Mouse (Mus musculus) kidney, postnatal 0 days (tissue): ENCODE results near the gene Sipa1l3. TPM values are rescaled to one million over a fixed set of nuclear protein-coding genes. Genes with fewer than 3 reads are reported as not detected.
A peak's percentile ranks its signal among the peaks of the same experiment; 100 is the strongest.

Source experiments
- ATAC-seq: fragments of 200-750 bp; cut with Nextera tagmentation; replicated peaks from 2 replicates; pipeline ENCODE4 v1.8.0; 2017; ENCODE audit warnings: low read depth, moderate number of reproducible peaks, moderate TSS enrichment, moderate library complexity; ENCODE audit not compliant: low FRiP score
- DNase-seq: peaks from one replicate; pipeline ENCODE4 v3.0.0-alpha.2; 2016; ENCODE audit warnings: low spot score
- H3K27ac ChIP-seq: fragments of 300-500 bp; sonication (generic); 2 replicates; pipeline ENCODE4 v1.5.1; 2014; ENCODE audit warnings: mild to moderate bottlenecking
- H3K27me3 ChIP-seq: fragments of 300-500 bp; sonication (generic); 2 replicates; pipeline ENCODE4 v1.6.1; 2014; ENCODE audit warnings: low read length, mixed read lengths; ENCODE audit not compliant: insufficient read depth
- H3K36me3 ChIP-seq: fragments of 300-500 bp; sonication (generic); 2 replicates; pipeline ENCODE4 v1.6.1; 2014; ENCODE audit warnings: low read length, mixed read lengths; ENCODE audit not compliant: insufficient read depth
- H3K4me1 ChIP-seq: fragments of 300-500 bp; sonication (generic); replicated peaks from 2 replicates; pipeline ENCODE4 v1.6.1; 2014; ENCODE audit warnings: antibody characterized with exemption, low read length, mixed read lengths; ENCODE audit not compliant: insufficient read depth
- H3K4me2 ChIP-seq: fragments of 300-500 bp; sonication (generic); 2 replicates; pipeline ENCODE4 v1.6.1; 2014; ENCODE audit warnings: mild to moderate bottlenecking, low read length, moderate library complexity, mixed read lengths
- H3K4me3 ChIP-seq: fragments of 300-500 bp; sonication (generic); replicated peaks from 2 replicates; pipeline ENCODE4 v1.5.1; 2014; ENCODE audit warnings: low read depth, low read length
- H3K9ac ChIP-seq: fragments of 300-500 bp; sonication (generic); 2 replicates; pipeline ENCODE4 v1.6.1; 2014; ENCODE audit warnings: low read depth, low read length
- H3K9me3 ChIP-seq: fragments of 300-500 bp; sonication (generic); replicated peaks from 2 replicates; pipeline ENCODE4 v1.6.1; 2016; ENCODE audit warnings: low read length, inconsistent platforms, mixed read lengths
- CTCF ChIP-seq: IDR thresholded peaks from 2 replicates; pipeline ENCODE4 v1.5.1; 2016; ENCODE audit warnings: antibody characterized with exemption, low read depth, mild to moderate bottlenecking, moderate library complexity
- WGBS: fragments of 180-500 bp; shearing (Covaris S2); extraction: QIAGEN DNeasy Blood & Tissue Kit; methylation state at CpG from one replicate; pipeline ENCODE4 v1.1.7; 2014; 5-methylcytosine and 5-hydroxymethylcytosine counted together
- polyA plus RNA-seq: library from polyadenylated mRNA; unstranded; fragments of >200 nt; fragmentation: Nextera tagmentation; extraction: Ambion mirVana; gene quantifications from 2 replicates; pipeline ENCODE4 v1.2.1, GENCODE M21; 2015

The Sipa1l3 gene
- polyA plus RNA-seq, 1 experiment from 2014 or later = 8.3 TPM

DNA sequence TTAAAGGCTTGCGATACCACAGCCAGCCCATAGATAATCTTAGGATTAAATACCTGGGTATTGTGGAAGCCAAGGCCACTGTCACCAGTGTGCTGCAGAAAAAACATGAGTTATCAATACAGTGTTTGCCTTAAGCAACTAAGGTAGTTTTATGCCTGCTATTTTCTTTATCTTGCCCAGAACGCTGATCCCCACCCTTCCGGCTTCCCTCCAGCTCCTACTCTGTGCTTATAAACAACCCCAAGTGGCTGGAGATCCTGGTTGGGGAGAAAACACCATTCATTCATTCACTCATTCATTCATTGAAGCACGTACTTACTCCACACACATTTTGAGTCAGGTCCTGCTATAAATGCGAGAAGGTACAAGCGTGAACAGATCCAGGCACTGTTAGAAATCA is 233.9 kb downstream of the Sipa1l3 start:
- Histone ChIP-seq H3K36me3 (no peaks in the 10 kb centered on the region), H3K27ac (no peak overlapping the region), H3K9me3 (no peaks in the 10 kb centered on the region), H3K27me3 (no peaks in the 10 kb centered on the region; the same call in 1 of the 2 replicates), H3K4me2 (no peak overlapping the region), H3K4me1 (peaks cover 3% of the 10 kb centered on the region; the same call in 1 of the 2 replicates), H3K9ac (no peak overlapping the region), H3K4me3 (no peak overlapping the region)
- WGBS = 95% methylated on average over 6 of the region's 6 CpGs
- no peak for DNase-seq
- no peak for ATAC-seq
- TF ChIP-seq CTCF = no peak

DNA sequence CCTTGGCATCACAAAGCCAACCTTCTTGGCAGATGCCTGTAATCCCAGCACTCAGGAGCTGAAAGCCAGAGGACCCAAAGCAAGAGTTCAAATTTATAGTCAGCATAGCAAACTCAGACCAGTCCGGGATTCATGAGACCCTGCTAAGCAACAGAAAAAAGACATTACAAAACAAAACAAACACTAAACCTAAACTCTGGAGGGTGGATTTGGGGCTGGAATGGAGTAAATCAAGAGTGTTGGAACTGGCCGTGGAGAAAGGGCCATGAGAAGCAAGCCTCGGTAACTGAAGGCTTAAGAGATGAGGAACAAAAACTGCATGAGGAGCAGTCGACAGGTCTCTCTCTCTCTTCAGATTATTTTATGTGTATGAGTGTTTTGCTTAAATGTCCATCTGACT is 234.6 kb downstream of the Sipa1l3 start:
- Histone ChIP-seq H3K27me3 (no peaks in the 10 kb centered on the region; the same call in 1 of the 2 replicates), H3K27ac (no peak overlapping the region), H3K4me3 (no peak overlapping the region), H3K9ac (no peak overlapping the region), H3K36me3 (no peaks in the 10 kb centered on the region), H3K9me3 (no peaks in the 10 kb centered on the region), H3K4me2 (no peak overlapping the region), H3K4me1 (peaks cover 3% of the 10 kb centered on the region; the same call in 1 of the 2 replicates)
- no peak for ATAC-seq
- 65% methylated on average over 4 of the region's 4 CpGs for WGBS
- no peak for TF ChIP-seq CTCF
- DNase-seq = no peak

DNA sequence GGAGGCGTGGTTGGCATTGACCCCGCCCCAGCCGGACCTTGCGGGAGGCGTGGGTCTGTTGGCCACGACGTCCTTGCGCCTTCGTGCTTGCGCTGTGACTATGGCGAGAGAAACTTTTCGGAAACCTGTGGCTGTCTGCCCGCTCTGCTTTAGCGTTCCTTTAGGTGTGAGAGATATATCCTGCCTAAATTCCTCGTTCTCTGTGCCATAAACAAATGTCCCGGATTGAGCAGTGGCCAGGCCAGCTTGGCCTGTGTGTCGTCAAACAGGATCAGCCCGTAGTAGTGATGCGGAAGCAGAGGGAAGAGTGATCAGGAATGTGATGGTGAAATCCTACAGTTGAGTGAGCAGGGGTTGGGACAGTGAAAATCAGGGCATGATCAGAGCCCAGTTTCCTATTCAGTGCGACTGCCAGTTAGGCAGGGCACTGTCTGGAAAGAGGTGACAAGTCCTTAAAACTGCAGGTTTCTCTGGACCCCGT is 236.3 kb downstream of the Sipa1l3 start:
- DNase-seq (peak; percentile 41), ATAC-seq (peak; percentile 59)
- TF ChIP-seq CTCF = no peak
- H3K36me3 ChIP-seq = no peaks in the 10 kb centered on the region
- peak overlapping the region; percentile 63 for H3K4me3 ChIP-seq
- no peak overlapping the region for H3K9ac ChIP-seq
- peak overlapping the region; percentile 93 for H3K27ac ChIP-seq
- H3K9me3 ChIP-seq = no peaks in the 10 kb centered on the region
- peak overlapping the region; percentile 90 for H3K4me2 ChIP-seq
- 7% methylated on average over 21 of the region's 21 CpGs for WGBS
- 0 out of 2 replicates have a peak, but pooled peaks cover 3% of the 10 kb centered on the region for H3K4me1 ChIP-seq
- H3K27me3 ChIP-seq = no peaks in the 10 kb centered on the region; the same call in 1 of the 2 replicates

DNA sequence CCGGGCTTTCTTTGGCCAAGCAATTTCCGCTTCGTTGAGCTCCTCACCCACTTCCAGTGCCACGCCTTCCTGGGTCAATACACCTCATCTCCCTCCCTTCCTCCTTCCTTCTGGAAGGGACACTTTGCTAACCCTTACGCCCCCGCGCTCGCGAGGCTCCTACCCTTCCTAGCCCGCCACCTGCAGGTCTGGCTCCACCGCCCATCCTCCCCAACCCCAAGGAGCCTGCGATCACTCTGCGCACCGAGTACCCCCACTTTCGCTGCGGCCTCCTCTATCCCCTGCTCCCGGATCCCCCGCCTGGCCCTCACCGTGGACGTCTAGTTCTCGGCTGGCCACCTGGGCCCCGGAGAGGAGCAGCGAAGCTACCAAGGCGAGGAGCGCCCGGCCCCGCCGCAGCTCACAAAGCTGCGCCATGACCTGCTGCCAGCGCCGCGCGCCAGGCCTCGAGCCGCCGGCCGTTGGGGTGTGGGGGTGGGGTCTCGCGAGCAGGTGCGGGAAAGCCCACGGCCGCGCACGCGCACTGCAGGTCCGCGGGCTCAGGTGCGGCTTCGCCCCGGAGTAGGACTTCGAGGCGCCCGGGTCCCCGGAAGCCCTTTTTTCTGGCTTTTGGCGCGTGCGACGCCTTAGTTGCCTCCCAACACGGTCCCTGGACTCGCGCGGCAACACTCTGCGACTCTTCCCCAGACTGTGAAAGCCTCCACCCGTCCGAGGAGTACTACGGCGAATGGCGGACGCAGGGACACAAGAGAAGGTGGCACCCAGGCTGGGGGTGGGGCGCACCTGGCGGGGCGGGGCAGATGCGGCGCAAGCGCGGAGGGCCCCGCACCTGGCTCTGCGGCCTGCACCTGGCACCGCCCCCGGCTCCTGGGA is 237.0 kb downstream of the Sipa1l3 start, which contains the start of gene Spint2:
Spint2 (minus strand) TSS at position 712 of the 873 bp plus-strand sequence.
- DNase-seq = peak; percentile 54
- Histone ChIP-seq H3K27me3 (no peaks in the 10 kb centered on the region; the same call in 1 of the 2 replicates), H3K4me1 (0 out of 2 replicates have a peak, but pooled peaks cover 5% of the 10 kb centered on the region), H3K4me3 (peak within 1 kb of the TSS; percentile 63), H3K4me2 (peak within 1 kb of the TSS; percentile 90), H3K27ac (peak within 1 kb of the TSS; percentile 93), H3K9ac (peak within 1 kb of the TSS; percentile 83), H3K36me3 (no peaks in the 10 kb centered on the region), H3K9me3 (no peaks in the 10 kb centered on the region)
- ATAC-seq = peak; percentile 92
- under 1% methylated on average over 80 of the region's 80 CpGs for WGBS
- TF ChIP-seq CTCF = peak; percentile 46; the same call in 1 of the 2 replicates

DNA sequence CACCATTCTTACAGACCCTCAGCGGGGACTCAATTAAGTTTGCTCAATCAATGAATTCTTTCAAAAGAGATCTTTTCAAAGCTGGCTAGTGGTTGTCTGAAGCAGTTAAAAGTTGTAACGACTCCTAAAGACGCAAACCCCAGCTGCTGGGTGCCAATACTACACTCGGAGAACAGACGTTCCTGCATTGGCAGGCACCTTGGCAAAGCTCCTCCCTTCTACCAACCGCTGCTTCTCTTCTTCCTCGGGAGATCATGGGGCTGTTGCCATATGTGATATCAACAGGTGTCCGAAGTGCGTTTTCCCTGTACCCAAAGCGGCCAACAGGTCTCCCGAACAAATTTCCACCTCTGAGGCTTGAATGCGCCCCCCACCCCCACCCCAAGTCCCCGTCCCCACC is 237.6 kb downstream of the Sipa1l3 start:
- peak overlapping the region; percentile 93 for H3K27ac ChIP-seq
- DNase-seq (no peak), ATAC-seq (no peak)
- peak overlapping the region; percentile 63 for H3K4me3 ChIP-seq
- H3K4me2 ChIP-seq = peak overlapping the region; percentile 90
- H3K36me3 ChIP-seq = no peaks in the 10 kb centered on the region
- TF ChIP-seq CTCF = no peak
- 9% methylated on average over 13 of the region's 13 CpGs for WGBS
- H3K4me1 ChIP-seq = 0 out of 2 replicates have a peak, but pooled peaks cover 5% of the 10 kb centered on the region
- no peaks in the 10 kb centered on the region for H3K9me3 ChIP-seq
- peak overlapping the region; percentile 83 for H3K9ac ChIP-seq
- H3K27me3 ChIP-seq = no peaks in the 10 kb centered on the region; the same call in 1 of the 2 replicates

DNA sequence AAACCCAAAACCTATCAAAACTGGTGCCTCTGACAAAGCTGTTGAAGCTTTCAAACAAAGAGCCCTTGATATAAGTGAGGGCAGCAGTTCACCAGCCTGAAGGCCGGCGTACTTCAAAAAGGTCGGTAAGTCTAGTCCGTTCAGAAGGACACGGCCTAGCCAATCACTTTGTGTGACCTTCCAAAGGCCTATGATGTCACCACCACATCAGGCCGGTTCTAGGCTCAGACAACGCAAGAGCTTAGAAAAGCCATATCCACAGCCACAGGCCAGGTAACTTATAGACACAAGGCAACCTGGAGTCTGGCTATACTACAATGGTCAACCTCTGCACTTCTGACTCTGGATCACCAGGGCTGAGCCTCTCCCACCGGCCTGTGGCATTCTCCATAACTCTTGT is 238.5 kb downstream of the Sipa1l3 start:
- Histone ChIP-seq H3K4me1 (0 out of 2 replicates have a peak, but pooled peaks cover 5% of the 10 kb centered on the region), H3K27ac (peak overlapping the region; percentile 57; the same call in 1 of the 2 replicates), H3K4me3 (peak overlapping the region; percentile 63; the same call in 1 of the 2 replicates), H3K36me3 (no peaks in the 10 kb centered on the region), H3K27me3 (no peaks in the 10 kb centered on the region; the same call in 1 of the 2 replicates), H3K4me2 (peak overlapping the region; percentile 90), H3K9ac (no peak overlapping the region), H3K9me3 (no peaks in the 10 kb centered on the region)
- no peak for DNase-seq
- ATAC-seq = no peak
- TF ChIP-seq CTCF = no peak
- 75% methylated on average over 8 of the region's 8 CpGs for WGBS
